Mouse (Mus musculus) kidney, adult 9 months (tissue): ENCODE data around the gene Rasgrp2.

ENCODE experiments used
- DNase-seq: peaks from one replicate; pipeline ENCODE4 v3.0.0; 2022

Gene Rasgrp2

DNA sequence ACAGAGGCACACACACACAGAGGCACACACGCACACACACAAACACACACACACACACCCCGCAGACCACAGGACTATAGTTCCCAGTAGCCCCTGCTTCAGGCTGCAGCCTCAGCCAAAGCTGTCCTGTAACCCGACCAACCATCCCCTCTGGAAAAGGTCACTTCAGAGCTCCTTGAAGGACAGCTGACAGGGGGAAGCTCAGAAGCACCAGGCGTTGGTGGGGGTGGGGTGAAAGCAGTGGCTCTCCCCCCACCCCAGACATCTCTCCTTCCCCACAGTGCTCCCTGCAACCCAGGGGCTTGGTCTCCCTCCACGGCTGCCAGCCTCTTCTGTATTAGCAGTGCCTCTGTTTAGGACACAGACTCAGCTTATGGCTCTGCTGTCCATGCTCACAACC, 15.7 kb upstream of the Rasgrp2 start:
- no peak for DNase-seq

DNA sequence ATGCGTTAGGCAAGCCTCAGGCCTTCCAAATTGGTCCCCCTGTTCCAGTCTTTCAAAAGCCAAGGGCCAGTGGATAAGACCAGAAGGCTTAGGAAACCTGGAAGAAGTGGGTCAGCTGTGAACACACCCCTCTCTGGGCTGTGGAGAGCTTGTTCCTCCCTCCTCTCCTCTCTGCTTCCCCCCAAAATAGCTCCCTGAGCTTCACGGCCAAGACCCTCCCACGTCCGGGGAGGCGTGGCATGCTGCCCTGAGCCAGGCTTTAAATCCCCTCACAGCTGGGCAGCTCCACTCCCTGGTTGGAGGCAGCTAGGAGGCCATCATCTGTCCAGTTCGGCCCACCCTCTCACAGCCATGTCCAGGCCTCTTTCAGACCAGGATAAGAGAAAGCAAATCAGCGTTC, 15.0 kb upstream of the Rasgrp2 start, which contains the start of gene Pygm:
Pygm (plus strand) TSS at position 272 of the 400 bp plus-strand sequence.
- DNase-seq, result peak; percentile 62

DNA sequence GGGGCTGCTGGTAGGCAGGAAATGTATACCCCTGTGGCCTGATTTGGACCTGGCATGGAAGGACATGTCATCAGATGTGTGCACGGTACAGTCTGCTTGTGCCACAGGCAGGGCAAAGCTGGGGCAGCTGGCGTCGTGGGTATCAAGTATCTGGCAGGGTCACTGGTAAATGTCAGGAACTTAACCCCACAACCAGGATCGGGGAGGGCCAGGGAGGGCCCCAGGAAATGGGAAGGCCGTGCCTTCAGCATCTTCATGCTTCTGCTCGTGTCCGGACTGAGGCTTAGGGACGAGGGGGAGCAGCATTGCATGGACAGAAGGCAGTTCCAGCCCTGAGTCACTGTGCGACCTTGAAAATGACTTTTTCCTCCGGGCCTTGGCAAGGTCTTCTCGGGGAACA, 14.2 kb upstream of the Rasgrp2 start:
- no peak for DNase-seq

DNA sequence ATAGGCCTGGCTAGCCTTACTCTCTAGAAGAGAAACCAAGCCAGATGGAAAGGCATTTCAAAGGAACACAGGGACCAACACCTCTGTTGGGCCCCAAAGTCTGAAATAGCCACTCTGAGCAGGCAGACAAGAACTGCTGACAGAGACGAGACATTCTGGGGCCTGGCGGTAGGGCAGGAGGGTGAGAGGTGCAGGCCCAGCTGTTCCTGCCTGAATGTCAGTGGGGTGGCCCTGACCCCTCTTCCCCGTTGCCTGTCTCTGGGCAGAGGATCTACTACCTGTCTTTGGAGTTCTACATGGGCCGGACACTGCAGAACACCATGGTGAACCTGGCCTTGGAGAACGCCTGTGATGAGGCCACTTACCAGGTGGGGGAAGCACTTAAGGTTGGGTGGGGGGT, 13.7 kb upstream of the Rasgrp2 start:
- DNase-seq, result no peak

DNA sequence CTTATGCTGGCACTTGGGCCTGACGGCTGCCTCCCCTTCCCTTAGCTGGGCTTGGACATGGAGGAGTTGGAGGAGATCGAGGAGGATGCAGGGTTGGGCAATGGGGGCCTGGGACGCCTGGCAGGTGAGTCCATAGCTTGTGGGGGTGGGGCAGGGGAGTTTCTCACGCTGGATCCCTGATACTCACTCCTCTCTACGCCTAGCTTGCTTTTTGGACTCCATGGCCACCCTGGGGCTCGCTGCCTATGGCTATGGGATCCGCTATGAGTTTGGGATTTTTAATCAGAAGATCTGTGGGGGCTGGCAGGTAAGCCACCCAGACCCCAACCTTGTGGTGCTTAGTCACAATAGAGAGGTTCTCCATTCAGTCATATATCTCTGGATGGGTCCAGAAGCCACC, 13.3 kb upstream of the Rasgrp2 start:
- DNase-seq, result no peak

DNA sequence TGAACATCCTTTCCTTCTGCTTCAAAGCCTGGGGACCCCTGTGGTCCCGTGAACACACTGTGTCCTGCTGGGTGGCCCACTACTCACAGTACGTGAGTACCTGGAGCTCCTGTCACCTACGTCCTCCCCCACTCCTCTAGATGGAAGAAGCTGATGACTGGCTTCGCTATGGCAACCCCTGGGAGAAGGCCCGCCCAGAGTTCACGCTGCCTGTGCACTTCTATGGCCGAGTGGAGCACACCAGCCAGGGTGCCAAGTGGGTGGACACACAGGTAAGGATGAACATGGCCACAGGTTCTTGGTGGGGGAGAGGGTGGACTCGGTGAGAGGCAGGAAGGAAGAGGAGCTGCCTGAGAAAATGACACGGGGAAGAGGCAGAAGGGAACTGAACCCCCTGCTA, 12.9 kb upstream of the Rasgrp2 start:
- no peak for DNase-seq

DNA sequence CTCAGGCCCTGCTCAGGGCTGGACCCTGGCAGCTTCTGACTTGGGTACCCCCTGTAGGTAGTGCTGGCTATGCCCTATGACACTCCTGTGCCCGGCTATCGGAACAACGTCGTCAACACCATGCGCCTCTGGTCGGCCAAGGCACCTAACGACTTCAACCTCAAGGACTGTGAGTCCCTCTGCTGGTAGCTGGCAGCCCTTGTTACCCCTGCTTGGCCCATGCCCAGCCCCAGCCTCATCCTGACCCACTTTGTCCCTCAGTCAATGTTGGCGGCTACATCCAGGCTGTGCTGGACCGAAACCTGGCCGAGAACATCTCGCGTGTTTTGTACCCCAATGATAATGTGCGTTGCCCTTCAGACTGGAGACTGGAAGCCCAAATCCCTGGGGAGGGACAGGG, 11.1 kb upstream of the Rasgrp2 start:
- DNase-seq, result no peak

DNA sequence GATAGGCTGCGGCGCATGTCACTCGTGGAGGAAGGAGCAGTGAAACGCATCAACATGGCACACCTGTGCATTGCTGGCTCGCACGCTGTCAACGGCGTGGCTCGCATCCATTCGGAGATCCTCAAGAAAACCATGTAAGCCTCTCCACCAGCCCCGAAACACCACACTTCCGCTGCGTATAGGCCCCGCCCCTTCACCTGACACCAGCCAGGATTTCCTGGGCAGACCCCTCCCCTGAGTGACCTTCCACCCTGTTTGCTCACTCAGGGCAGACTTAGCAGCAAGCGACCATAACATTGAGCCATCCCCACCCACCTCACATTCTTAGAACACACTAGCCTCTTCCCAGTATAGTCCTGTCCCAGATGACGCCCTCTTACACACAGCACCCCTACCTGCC, 9.3 kb upstream of the Rasgrp2 start:
- no peak for DNase-seq

DNA sequence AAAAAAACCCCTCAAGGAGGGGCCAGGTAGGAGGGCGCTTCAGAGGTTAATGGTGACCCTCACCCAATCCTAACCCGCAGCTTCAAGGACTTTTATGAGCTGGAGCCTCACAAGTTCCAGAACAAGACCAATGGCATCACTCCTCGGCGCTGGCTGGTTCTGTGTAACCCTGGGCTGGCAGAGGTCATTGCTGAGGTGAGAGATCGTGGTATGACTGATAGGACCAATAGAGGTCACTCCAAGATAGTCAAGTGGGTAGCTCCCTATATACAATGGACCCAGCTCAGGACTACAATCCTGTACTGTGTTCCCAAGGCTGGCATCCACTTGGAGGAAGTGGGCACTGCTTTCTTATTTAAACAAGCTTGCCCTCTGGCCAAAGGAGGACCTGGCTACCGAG, 8.9 kb upstream of the Rasgrp2 start:
- no peak for DNase-seq

DNA sequence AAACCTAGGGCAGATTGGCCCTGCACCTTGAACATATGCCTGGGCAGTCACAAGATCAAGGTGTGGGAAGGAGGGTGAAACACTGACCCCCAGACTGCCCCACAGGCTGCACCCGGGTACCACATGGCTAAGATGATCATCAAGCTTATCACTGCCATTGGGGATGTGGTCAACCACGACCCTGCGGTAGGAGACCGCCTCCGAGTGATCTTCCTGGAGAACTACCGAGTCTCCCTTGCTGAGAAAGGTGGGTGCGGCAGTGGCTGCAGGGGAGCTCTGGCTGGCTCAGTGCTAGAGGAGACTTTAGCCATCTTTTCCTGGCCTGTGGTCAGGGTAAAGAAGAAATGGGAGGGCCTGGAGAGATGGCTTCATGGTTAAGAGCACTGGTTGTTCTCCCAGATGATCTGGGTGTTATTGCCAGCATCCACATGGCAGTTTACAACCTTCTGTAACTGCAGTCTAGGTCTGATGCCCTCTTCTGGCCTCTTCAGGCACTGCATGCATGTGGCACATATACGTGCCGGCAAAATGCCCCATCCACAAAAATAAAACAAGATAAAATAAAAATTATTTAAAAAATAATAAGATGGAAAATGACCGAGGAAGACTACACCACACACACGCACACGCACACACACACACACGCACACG, 6.3 kb upstream of the Rasgrp2 start:
- no peak for DNase-seq

DNA sequence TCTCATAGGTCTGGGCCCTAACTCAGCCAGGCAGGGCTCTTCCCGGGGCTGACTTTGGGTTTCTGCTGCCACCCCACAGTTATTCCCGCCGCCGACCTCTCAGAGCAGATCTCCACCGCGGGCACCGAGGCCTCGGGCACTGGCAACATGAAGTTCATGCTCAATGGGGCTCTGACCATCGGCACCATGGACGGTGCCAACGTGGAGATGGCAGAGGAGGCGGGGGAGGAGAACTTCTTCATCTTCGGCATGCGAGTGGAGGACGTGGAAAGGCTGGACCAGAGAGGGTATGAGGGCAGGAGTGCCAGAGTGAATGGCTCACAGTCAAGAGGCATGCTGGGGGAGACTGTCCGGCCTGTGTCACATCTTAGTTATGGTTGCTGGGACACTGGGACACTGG, 5.5 kb upstream of the Rasgrp2 start:
- no peak for DNase-seq

DNA sequence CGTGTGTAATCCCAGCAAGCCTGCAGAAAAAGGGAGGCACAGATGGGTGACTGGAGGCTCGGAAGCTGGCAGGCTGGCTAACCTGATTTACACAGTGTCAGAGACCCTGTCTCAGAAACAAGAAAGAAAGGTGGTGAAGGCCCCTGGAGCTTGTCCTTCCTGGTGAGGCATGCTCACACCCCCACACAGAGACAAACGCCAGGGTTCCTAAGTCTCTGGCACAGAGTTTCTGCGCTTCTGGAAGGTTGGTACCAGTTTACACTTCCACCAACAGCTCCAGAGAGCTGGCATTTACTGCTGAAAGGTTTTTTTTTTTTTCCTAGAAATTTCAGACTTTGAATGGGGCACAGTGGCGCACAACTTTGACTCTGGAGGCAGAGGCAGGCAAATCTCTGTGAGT, 2.9 kb upstream of the Rasgrp2 start:
- no peak for DNase-seq

DNA sequence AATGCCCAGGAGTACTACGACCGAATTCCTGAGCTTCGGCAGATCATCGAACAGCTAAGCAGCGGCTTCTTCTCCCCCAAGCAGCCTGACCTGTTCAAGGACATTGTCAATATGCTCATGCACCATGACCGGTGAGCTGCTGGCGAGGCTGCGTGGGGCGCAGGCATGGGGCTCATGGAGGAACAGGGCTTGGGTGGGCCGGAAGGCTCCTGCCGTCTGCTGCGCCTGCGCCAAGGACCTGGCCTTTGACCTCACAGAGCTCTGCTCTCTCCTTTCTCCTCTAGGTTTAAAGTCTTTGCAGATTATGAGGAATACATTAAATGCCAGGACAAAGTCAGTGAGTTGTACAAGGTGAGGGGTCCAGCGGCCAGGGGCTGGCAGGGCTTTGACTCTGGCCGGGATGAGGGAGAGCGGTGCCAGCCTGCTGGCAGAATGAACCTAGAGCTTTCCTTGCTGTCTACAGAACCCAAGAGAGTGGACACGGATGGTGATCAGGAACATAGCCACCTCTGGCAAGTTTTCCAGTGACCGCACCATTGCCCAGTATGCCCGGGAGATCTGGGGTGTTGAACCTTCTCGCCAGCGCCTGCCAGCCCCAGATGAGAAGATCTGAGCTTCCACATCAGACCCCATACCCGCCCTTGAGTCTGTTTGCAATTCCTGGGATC, 1.4 kb upstream of the Rasgrp2 start:
- DNase-seq, result peak; percentile 58

DNA sequence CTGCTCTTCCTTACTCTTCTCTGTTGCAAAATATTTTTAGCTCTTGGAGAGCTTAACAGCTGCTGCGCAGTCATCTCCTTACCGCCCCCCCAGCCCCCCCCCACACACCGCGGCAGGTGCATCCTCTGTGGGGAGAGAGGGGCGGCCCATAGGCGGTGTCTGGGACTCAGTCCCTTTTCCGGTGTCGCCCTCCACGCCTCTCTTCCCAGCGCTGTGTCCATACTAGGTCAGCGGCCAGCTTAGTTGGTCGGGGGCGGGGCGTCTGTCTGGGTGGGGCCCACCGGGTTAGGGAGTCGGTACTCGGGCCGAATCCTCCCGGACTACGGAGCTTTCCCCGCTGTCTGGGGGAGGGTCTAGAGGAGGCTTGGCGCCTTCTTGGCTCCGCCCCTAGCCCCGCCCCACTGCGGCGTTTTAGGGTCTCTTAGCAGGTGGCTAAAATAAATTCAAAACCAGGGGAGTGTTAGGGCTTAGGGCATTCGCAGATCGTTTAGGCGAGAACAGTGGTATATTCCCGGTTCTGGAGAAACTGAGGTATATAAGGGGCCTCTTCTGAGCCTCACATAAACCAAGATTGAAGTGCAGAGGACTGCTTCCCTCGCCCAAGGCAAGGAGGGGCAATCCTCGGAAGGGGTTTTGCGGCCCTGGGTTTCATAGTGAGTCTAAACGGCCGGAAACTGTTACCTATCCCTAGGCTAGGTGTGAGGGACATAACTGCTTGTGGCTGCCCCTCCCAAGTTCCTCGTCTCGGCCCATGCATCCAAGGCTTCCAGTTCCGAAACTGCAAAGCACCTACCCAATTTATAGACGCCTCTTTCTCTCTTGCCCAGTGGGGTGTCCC, 474 bp upstream of the Rasgrp2 start:
- peak; percentile 46 for DNase-seq

DNA sequence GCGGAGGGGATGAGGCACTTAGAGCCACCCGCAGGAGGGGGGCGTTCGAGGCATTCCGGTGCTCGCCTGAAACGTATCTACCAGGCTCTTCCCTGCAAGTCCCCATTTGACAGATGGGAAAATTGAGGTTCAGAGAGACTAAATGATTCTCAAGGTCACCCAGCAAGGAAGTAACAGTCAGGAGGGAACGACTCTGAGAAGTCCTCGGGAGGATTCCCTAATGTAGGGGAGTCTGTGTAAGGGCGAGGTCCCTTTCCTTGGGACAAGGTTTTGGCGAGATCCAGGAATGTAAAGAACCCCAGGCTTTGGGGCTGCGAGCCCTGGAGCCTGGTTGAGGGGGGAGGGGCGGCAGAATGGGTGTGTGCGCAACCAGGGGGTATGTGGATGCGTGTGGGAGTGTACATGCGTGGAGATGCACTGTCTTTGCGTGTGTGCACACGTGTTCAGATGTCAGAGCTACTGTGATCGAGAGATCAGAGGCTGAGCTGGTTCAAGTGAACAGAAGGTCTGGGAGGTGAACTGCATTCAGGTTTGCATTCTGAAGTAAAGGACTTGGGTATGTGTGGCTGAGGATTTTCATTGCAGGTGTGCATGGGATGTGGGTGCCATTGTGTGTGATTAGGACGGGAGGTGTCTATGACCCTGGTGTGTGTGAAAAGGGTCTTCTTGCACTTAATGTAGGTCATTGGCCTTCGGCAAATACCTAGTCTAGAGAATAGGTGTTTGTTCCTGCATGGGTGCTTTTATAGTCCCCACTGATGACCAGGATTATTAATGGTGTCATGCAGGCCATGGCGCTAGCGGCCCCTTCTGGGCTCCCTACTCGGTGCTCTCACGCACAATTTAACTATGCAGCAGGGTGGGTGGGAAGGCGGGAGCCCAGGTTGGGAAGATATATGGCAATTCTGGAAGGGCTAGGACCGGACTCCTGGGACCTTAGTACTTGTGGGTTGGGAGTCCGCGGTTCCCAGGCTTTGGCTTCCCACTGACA, 1.3 kb downstream of the Rasgrp2 start:
- DNase-seq, result peak; percentile 27

DNA sequence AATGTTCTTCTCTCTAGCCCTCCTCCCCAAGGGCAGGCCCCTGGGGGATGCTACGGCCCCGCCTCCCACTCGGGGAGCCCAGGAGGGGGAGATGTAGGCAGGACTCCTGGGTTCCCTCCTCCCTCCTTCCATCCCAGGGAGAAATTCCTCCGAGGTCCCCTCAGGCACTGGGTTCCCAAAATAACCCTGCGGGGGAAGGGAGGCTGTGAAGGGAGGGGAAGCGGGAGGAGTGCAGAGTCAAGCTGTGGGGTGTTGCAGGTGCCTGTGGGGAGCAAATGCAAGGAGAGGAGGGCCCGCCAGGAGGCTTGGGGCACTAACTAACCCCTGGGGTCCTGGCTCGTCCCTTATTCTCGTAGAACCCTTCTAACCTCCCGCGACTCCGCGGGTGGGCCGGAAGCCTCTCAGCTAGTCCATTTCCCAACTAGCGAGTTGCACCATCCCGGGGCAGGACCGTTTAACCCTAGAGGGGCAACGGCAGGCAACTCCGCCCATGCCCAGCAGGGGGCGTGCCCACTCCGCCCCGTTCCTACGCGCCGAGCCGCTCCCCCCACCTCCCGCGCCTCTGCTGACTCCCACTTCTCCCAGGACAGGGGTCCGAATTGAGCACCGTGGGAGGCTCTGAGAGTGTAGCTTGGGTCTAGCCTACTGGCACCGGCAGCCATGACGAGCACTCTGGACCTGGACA, 2.1 kb downstream of the Rasgrp2 start:
- peak; percentile 79 for DNase-seq

DNA sequence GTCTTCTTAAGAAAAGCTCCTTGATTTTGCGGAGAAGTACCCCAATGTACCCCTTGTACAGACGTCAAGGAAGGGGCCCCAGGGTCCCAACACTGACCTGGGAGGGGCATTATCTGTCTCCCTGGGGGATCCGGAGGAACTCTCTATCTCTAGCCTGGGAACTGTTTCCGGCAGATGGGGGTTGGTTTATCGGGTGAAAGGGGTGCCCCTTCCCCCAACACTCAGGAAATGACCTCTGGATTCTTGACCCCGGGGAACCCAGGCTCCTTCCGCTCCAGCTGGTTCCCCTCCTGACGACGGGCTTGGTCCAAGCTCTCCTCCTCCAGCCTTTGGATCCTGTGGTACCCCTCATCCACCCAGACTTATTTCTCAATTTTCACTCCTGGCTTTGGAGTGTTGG, 2.8 kb downstream of the Rasgrp2 start:
- peak; percentile 62 for DNase-seq

DNA sequence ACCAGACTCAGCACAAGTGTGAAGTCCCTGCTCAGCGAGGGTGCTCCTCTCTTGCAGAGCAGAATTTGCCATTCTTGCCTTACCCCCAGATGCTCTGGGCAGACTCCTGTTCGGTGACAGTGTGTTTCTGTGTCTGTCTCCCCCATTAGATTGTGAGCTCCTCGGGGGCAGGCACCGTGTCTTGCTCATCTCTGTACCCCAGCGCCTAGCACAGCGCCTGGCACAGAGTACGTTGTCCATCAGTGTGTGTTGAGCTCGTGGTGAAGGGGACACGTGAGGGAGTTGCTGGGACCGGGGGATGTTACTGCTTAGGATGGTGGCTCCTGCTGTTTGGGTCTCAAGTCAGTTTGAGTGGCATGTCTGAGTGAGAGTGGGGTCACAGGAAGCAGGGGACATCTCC, 4.7 kb downstream of the Rasgrp2 start:
- DNase-seq, result no peak

DNA sequence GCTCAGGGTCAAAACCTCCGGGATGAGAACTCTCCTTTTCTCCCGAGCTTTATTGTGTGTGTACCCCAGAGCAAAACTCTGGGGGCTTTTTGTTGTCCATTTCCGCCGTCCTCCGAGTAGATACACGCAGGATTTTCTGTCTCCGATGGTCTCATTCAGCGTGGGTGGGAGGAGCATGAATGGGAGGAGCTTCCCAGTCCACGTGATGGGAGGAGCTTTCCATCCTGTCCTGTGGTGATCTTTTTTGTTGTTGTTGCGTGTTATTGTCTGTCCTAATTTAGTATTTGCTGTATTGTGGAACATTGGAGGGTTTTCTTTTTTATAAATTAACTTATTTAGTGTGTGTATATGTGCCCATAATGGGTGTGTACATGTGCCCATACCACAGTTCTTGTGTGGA, 6.3 kb downstream of the Rasgrp2 start:
- no peak for DNase-seq

DNA sequence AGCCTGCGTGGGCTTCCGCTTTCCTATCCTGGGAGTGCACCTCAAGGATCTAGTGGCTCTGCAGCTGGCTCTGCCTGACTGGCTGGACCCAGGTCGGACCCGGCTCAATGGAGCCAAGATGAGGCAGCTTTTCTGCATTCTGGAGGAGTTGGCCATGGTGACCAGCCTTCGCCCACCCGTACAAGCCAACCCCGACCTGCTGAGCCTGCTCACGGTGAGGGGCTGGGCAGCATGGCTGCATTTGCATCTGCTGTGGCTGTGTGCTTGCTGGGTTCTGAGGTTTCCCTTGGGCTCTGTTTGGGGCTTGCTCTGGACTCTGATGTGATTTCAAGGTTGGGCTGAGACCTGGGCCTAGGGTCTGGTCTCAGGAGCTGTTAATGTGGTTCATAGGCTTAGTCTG, 8.0 kb downstream of the Rasgrp2 start:
- DNase-seq, result no peak

DNA sequence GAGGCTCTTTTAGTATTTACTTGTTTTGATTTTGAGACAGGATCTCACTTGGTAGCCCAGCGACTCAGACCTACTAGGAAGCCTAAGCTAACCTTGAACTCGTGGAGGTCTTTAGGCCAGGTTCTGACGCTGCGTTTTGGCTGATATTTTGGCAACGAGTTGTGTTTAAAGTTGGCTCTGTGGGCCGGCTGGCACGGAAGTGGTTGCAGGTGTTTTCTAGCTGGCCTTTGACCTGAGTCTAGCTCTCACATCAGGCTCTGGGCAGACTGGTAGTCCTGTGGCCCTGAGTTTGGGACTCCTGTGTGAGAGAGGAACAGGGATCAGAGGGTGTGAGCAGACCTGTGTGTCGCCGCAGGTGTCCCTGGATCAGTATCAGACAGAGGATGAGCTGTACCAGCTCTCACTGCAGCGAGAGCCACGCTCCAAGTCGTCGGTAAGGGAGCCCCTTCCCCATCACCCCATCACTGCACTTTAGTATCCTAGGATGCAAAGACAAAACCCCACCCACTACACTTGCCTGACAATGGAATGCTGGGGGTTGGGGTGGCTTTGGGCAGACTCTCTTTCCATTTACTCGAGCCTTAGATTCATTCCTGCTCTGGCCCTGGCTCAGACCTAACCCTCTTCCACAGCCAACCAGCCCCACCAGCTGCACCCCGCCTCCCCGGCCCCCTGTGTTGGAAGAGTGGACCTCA, 8.8 kb downstream of the Rasgrp2 start:
- no peak for DNase-seq

DNA sequence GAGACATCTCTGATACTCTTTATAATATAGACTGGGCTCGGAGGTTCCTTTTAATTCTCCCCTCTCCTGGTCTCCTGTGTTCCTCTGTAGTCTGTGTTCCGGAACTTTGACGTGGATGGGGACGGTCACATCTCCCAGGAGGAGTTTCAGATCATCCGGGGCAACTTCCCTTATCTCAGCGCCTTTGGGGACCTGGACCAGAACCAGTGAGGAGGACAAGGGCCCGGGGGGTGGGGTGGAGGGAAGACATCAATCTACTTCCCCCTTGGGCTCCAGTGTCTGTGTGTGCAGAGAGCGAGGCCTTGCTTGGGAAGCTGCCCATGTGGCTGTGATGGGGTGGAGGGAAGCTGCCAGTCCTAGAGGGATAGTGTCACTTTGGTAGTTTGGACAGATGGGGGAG, 9.6 kb downstream of the Rasgrp2 start:
- DNase-seq, result no peak
